Mouse (Mus musculus) spleen, adult 2 months (tissue): ENCODE measurements around the gene Tecpr2.

Experiments used
- CTCF ChIP-seq: fragments of 200-500 bp; IDR thresholded peaks from 2 replicates; pipeline ENCODE4 v1.5.1; 2011; ENCODE audit warnings: mild to moderate bottlenecking, inconsistent platforms; ENCODE audit not compliant: insufficient read depth, insufficient read length, insufficient replicate concordance; ENCODE audit errors: extremely low read depth
- POLR2A ChIP-seq: fragments of 200-500 bp; IDR thresholded peaks from 2 replicates; pipeline ENCODE4 v1.6.1; 2011; ENCODE audit warnings: low read depth, low read length, inconsistent platforms

- TF ChIP-seq CTCF, result no peak
- no peak for TF ChIP-seq POLR2A
These were observed 28.8 kb upstream of the Tecpr2 start for GRCm38 (mm10) chr12:110860293-110860692.
